Mouse (Mus musculus) lung, postnatal 10 days (tissue): ENCODE measurements at regions not wholly inside any gene's neighbourhood (a gene's known extent, or its start where the extent isn't known, plus 50 kb on each side); places are given as distances from the start of the nearest gene placed in this dataset.

Experiments used
- DNase-seq: peaks from one replicate; pipeline ENCODE4 v3.0.0; 2021

DNA sequence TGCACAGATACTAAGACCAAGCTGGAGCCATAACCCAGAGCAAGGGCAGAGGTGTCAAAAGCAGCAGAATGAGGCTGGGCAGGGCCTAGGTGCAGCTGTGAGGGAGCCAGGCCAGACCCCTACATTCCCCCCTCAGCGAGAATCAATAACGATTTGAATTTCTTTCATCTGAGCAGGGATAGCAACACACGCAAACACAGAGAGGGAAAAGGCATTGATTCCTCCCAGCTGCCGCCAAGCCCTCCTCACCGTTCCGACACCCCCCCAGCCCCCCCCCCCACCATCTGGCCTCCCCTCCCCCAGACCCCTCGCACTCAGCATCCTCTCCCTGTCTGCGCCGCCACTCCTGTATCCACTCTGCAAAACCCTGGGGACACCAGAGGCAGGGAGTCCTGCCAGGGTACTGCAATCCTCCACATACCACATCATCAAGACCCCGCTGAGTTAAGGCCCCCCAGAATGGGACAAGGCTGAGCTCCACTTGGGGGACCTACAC, 166.9 kb downstream of the 3100002H09Rik start:
- no peak for DNase-seq

DNA sequence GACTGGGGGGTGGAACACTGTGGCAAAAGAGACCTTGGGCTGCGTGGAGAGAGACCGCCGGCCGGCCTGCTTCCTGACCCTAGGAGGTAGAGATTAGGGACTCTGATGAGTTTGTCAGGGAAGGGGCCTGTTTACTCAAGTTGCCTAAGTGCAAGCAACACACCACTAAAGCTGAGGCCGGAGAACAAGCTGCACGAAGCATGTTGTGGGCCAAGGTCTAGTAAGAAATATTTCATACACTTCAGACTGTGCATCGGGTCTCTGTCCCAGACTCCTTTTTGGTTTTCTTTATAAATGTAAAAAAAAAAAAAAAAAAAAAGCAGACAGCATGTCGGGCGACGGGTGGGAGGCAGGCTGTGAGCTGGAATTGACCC, 167.5 kb downstream of the 3100002H09Rik start:
- no peak for DNase-seq

- DNase-seq: no peak
Observed at GRCm38 (mm10) chr4:124442491-124443129, 168.0 kb downstream of the 3100002H09Rik start.

DNA sequence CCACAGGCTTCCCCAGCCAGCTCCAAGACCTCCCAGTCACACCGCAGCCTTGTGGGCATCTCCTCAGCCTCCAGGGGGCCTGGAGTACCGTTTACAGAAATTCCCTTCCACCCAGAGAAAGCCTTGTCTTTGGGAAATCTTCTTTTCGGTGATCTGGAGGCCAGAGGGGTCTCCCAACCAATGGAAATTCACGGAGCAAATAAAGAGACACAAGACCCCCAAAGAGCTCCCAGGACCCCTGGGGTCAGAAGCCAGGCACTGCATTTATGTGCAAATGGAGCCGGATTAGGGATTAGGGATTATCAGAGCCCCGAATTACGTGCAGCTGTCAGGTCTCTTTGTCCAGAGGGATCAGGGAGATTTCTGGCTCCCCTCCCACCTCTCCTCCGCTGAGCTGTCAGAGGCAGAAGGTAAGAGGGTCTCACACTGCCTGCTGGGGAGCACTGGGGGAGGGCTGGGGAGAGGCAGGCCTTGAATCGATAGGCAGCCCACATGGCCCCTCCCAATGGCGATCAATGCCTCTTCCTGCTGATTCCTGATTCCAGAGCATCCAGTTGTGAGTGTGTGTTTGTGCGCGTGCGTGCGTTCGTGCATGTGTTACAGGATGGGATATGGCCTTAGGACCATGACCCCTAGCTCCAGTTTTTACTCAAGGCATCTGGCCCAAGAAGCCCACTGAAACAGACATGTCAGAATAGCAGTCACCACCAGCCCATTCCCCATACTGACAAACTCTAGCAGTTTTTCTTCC, 168.7 kb downstream of the 3100002H09Rik start:
- no peak for DNase-seq

GRCm38 (mm10) chr4:124435040-124435434, 175.6 kb downstream of the 3100002H09Rik start:
- DNase-seq: no peak

GRCm38 (mm10) chr4:124434059-124435039, 176.3 kb downstream of the 3100002H09Rik start:
- peak; percentile 23 for DNase-seq

DNA sequence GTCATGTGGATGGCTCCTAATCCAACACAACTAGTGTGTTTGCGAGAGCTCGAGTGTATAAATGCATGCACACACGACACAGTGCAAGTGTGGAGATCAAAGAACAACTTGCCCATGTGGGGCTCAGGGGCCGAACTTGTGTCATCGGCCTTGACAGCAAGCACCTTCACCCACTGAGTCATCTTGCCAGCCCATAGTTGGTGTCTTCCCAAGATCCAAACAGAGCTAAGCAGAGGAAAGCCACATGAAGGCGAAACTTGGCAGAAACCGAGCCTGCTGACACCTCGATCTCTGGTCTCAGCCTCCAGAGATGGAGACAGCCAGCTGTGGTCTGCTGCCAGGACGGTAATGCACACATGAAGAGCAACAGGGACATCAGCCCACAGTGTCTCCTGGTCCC, 177.1 kb downstream of the 3100002H09Rik start:
- DNase-seq: peak; percentile 53

- DNase-seq: peak; percentile 16
Observed at GRCm38 (mm10) chr4:124431193-124431592, 179.4 kb downstream of the 3100002H09Rik start.

DNA sequence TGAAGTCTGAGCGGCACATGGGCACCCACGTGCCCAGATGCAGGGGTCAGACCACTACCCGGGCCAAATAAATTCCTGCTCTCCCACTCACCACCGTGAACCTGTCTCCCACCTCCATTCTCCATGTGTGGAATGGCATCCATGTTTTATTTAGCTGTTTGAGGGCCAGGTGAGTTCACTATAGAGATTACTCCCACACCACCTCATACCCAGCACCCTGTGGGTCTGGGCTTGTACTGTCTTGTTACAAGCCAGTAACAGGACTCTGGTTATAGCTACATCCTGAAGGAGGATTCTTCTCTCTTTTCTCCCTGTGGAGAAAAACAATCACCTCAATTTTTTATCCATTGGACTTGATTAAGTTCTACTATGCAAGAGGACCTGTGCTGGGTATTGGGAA, 181.8 kb downstream of the 3100002H09Rik start:
- DNase-seq: no peak

DNA sequence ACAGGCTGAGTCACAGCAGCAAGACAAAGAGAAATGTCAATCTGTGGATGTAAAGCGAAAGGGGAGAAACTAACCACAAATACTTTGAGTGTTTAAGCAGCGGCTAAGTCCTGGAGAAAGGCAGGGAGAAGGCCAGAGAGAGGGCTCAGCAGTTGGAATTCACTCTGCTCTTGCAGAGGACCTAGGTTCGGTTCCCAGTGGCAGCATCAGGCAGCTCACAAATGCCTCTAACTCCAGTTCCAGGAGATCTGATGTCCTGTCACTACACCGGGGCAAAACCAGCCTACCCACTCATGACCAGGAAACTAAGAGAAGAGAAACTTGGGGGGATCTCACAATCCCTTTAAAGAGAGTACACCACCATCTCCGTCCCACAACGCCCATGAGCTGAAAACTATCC, 188.2 kb downstream of the 3100002H09Rik start:
- DNase-seq: no peak

DNA sequence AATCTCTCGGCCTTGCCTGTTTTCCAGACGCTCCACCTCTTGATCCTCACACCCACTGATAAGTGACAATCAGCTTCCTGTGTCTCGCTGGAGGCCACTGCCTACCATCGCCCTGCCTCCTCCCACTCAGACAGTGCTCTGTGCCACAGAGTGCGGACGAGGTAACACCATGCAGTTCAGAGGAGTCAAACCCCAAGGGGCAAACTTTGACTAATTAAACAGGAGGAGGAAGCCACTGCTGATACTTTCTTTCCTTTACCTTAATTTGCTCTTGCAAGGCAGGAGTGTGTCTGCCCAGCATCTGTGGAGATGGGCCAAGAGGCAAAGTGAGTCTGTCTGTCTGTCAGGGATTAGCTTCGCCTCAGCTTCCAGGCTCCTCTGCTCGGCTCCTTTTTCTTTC, 192.2 kb downstream of the 3100002H09Rik start:
- no peak for DNase-seq

DNA sequence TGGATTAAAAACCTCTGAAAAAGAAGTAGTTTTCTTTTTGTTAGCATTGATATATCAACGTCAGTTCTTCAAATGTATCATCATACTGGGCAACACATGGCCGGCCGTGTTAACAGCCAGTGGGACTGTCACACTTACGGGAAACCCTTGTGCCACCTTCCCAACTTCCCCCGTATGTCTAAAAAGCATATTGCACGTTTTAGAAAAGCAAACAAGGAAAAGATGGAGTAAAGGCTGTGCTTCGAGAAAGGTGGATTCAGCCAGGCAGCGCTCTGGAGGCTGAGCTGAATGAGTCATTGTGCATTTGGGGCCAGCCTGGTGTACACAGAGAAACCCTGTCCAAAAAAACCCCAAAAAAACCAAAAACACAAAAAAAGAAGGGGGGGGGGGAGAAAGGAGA, 193.4 kb downstream of the 3100002H09Rik start:
- DNase-seq: no peak

DNA sequence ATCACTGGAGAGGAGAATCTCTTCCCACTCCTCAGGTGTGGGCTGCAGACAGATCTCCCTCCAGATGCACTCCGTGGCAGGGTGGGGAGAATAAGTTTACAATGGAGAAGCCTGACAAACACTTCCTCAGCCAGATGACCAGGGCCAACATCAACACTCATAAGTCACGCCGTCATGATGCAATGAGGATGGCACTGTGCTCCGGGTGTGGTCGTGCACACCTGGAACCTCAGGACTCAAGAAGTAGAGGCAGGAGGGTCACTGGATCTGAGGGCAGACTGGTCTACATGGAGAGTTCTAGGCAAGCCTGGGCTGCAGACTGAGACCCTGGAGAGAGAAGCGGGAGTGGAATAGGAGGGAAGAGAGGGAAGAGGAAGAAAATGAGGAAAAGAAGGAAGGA, 194.3 kb downstream of the 3100002H09Rik start:
- DNase-seq: no peak

- no peak for DNase-seq
Observed at GRCm38 (mm10) chr4:124414386-124414785, 196.2 kb downstream of the 3100002H09Rik start.

DNA sequence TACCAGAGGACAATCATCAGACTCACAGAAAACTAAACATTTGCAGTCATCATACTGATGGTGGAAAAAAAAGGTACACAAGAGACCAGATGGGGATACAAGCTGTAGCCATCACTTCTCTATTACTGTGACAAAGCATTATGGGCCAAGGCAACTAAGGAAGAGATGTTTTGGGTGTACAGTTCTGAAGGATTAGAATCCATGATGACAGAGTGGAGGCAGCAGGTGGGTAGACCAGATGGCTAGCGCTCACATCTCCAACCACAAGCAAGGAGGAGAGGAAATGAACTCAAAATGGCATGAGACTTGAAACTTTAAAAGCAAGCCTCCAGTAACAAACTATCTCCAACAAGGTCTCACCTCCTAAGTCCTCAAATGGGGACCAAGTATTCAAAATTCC, 201.3 kb downstream of the 3100002H09Rik start:
- no peak for DNase-seq

DNA sequence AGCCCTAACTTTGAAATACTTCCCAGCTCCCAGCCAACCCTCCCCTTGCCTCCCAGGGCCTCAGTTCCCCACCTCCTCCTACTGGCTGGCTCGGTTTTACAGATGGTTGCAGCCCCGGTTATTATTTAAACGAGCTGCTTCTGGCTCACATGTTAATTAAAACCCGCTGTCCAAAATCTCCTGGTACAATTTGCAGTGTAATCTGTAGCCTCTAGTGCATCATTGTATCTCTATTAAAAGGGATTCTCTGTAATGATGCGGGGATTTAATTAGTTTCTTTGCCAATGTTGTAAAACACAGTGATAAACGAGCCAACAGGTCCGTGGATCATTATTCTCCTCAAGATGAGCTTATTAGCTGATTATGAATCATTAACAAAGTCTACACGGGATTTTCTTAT, 208.5 kb downstream of the 3100002H09Rik start:
- DNase-seq: no peak

DNA sequence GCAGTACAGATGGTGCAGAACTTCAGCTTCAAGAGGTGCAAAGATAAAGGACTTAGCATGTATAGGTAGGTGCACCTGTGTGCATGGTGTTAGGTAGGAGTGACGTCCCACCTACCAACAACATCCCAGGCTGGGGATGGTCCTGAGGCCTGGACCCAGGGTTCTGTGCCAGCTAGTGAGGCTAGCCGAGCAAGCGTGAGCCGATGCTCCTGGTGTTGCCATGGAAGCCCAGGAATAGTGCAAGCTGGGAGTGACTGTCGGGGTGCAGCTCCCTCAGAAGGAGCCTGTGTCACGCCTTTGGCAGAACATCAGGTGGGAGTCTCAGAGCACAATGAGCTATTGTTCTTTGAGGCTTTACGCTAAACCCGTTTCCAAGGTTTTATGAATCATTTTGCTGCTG, 209.9 kb downstream of the 3100002H09Rik start:
- no peak for DNase-seq

- DNase-seq: no peak
Observed at GRCm38 (mm10) chr4:124400136-124400675, 210.4 kb downstream of the 3100002H09Rik start.

- DNase-seq: no peak
Observed at GRCm38 (mm10) chr4:124398354-124398753, 212.2 kb downstream of the 3100002H09Rik start.

- peak; percentile 10 for DNase-seq
Observed at GRCm38 (mm10) chr4:124396566-124397283, 213.9 kb downstream of the 3100002H09Rik start.

DNA sequence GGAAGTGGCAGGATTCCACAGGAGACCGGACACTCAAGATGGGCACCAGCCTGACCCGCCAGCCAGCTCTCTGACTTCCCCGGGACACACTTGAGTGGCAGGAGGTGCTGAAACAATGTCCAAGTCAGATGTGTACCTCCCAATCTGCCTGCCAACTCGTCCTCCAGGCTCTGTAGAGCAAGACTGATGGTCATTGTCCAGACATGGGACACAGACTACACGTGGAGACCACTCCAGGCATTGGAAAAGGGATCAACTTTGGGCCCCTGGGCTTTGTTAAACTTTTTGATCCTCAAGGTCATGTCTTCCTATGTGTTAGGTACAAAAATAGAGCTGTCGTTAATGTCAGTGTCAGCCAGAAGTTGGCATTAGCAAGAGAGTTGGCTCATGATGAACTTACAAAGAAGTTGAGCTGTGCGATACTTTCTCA, 214.6 kb downstream of the 3100002H09Rik start:
- no peak for DNase-seq
